ENCODE assay signal across 25 mouse cellular contexts in genomic region chrX:89904871-89905270, GRCm38 (mm10). TPM values are rescaled to one million over a fixed set of nuclear protein-coding genes. Genes with fewer than 3 reads are reported as not detected.
DNase-seq lines count a peak whose midpoint lies in the region; ATAC-seq and TF ChIP-seq lines count a peak whose summit lies in the region.
"Had no signal": no experiment of that assay in that cellular context is flagged by ENCODE, and none has a peak within 500 bp of the region (broad histone marks: within the 10 kb centered on the region; RNA-seq: fewer than 3 reads in every experiment).

No protein-coding gene starts in this region.

- no peak for DNase-seq in intestine, embryonic 14.5 days (ENCODE audit: low spot score)
- DNase-seq in right cerebral cortex, postnatal 25 days: no peak
- DNase-seq in thymus, postnatal 36 days: no peak
- DNase-seq: adrenal gland, adult 2 months; adrenal gland, postnatal 10 days; adrenal gland, postnatal 25 days; cerebellum, adult 11 months; cerebellum, adult 18-20 months; cerebellum, adult 8-10 months; cerebellum, adult 9-11 months; cerebellum, postnatal 14 days; cerebellum, postnatal 36 days; embryo, embryonic 11 days had no signal

- ATAC-seq in intestine, embryonic 14.5 days (replicated peaks; ENCODE audit: low FRiP score, low TSS enrichment, low read depth): peak; percentile 83
- peak; percentile 98 for ATAC-seq in intestine, embryonic 15.5 days
- peak; percentile 89 for ATAC-seq in intestine, postnatal 0 days
- ATAC-seq: forebrain, embryonic 14.5 days; forebrain, embryonic 16.5 days had no signal

- no peak overlapping the region for H3K4me2 ChIP-seq in intestine, embryonic 14.5 days (ENCODE audit: low read length)
- no peak overlapping the region for H3K4me2 ChIP-seq in intestine, embryonic 15.5 days (replicated peaks)
- H3K4me2 ChIP-seq in intestine, postnatal 0 days (replicated peaks; ENCODE audit: low read depth): no peak overlapping the region
- H3K4me2 ChIP-seq: embryonic facial prominence, embryonic 13.5 days; embryonic facial prominence, embryonic 15.5 days; forebrain, embryonic 12.5 days had no signal

- H3K9me3 ChIP-seq in intestine, embryonic 14.5 days (ENCODE audit: control insufficient read depth, low read length): no peaks in the 10 kb centered on the region
- no peaks in the 10 kb centered on the region for H3K9me3 ChIP-seq in intestine, embryonic 15.5 days
- no peaks in the 10 kb centered on the region for H3K9me3 ChIP-seq in intestine, postnatal 0 days (ENCODE audit: control insufficient read depth)
- H3K9me3 ChIP-seq: embryonic facial prominence, embryonic 13.5 days; embryonic facial prominence, embryonic 15.5 days; forebrain, embryonic 10.5 days; forebrain, embryonic 12.5 days had no signal

- no peak overlapping the region for H3K27ac ChIP-seq in intestine, embryonic 14.5 days (ENCODE audit: low read depth)
- H3K27ac ChIP-seq in intestine, embryonic 15.5 days: no peak overlapping the region
- no peak overlapping the region for H3K27ac ChIP-seq in intestine, postnatal 0 days (ENCODE audit: low read depth, low read length)
- H3K27ac ChIP-seq: embryonic facial prominence, embryonic 13.5 days; embryonic facial prominence, embryonic 15.5 days; forebrain, embryonic 10.5 days; forebrain, embryonic 12.5 days had no signal

- no peak overlapping the region for H3K4me3 ChIP-seq in intestine, embryonic 14.5 days (ENCODE audit: low read depth, low read length)
- H3K4me3 ChIP-seq in intestine, embryonic 15.5 days (replicated peaks): no peak overlapping the region
- H3K4me3 ChIP-seq in intestine, postnatal 0 days (ENCODE audit: low read depth, low read length): no peak overlapping the region
- H3K4me3 ChIP-seq: embryonic facial prominence, embryonic 13.5 days; embryonic facial prominence, embryonic 15.5 days; erythroblast, embryonic 14.5 days; forebrain, embryonic 10.5 days; forebrain, embryonic 12.5 days had no signal

- H3K9ac ChIP-seq in intestine, embryonic 14.5 days (ENCODE audit: low read length): no peak overlapping the region
- H3K9ac ChIP-seq in intestine, embryonic 15.5 days: no peak overlapping the region
- no peak overlapping the region for H3K9ac ChIP-seq in intestine, postnatal 0 days (ENCODE audit: low read depth, low read length)
- H3K9ac ChIP-seq: embryonic facial prominence, embryonic 13.5 days; embryonic facial prominence, embryonic 15.5 days; forebrain, embryonic 12.5 days had no signal

- H3K36me3 ChIP-seq in intestine, embryonic 14.5 days (ENCODE audit: control insufficient read depth, insufficient read depth, low read length): no peaks in the 10 kb centered on the region
- H3K36me3 ChIP-seq in intestine, embryonic 15.5 days: no peaks in the 10 kb centered on the region
- no peaks in the 10 kb centered on the region for H3K36me3 ChIP-seq in intestine, postnatal 0 days (ENCODE audit: control insufficient read depth, insufficient read depth)
- H3K36me3 ChIP-seq: embryonic facial prominence, embryonic 13.5 days; embryonic facial prominence, embryonic 15.5 days; forebrain, embryonic 10.5 days; forebrain, embryonic 12.5 days had no signal

- no peak for TF ChIP-seq CTCF in intestine, postnatal 0 days (IDR thresholded peaks at IDR 0.05; ENCODE audit: low read depth)

- WGBS in intestine, embryonic 14.5 days: 81% methylated on average over 1 of the region's 1 CpGs
- WGBS in intestine, embryonic 15.5 days: 71% methylated on average over 1 of the region's 1 CpGs
- WGBS in intestine, postnatal 0 days: 57% methylated on average over 1 of the region's 1 CpGs

- H3K4me1 ChIP-seq in intestine, embryonic 14.5 days (replicated peaks; ENCODE audit: control insufficient read depth, insufficient read depth, low read length): no peaks in the 10 kb centered on the region
- H3K4me1 ChIP-seq in intestine, embryonic 15.5 days (replicated peaks): no peaks in the 10 kb centered on the region
- no peaks in the 10 kb centered on the region for H3K4me1 ChIP-seq in intestine, postnatal 0 days (replicated peaks; ENCODE audit: control insufficient read depth, insufficient read depth, low read length)
- H3K4me1 ChIP-seq: embryonic facial prominence, embryonic 13.5 days; embryonic facial prominence, embryonic 15.5 days; forebrain, embryonic 10.5 days; forebrain, embryonic 12.5 days had no signal

- no peaks in the 10 kb centered on the region for H3K27me3 ChIP-seq in intestine, embryonic 14.5 days (replicated peaks; ENCODE audit: control insufficient read depth, insufficient read depth, low read length)
- H3K27me3 ChIP-seq in intestine, embryonic 15.5 days (replicated peaks): no peaks in the 10 kb centered on the region
- H3K27me3 ChIP-seq in intestine, postnatal 0 days (replicated peaks; ENCODE audit: control insufficient read depth, insufficient read depth, low read length): no peaks in the 10 kb centered on the region
- H3K27me3 ChIP-seq: embryonic facial prominence, embryonic 13.5 days; embryonic facial prominence, embryonic 15.5 days; forebrain, embryonic 12.5 days had no signal

RNA-seq across cellular contexts. Expression of gene 4930415L06Rik, which starts 27.8 kb away (rescaled TPM):
- not detected in 2 replicates for polyA plus RNA-seq in intestine, embryonic 14.5 days (2014; fragmentation: Nextera tagmentation; extraction: Ambion mirVana)
- polyA plus RNA-seq in intestine, embryonic 15.5 days (2015; fragmentation: Nextera tagmentation; extraction: Ambion mirVana): not detected in 2 replicates
- polyA plus RNA-seq in intestine, postnatal 0 days (2015; fragmentation: Nextera tagmentation; extraction: Ambion mirVana): not detected in 2 replicates
- polyA plus RNA-seq: adrenal gland, adult 2 months; brain, embryonic 14.5 days; C2C12; embryonic facial prominence, embryonic 11.5 days; embryonic facial prominence, embryonic 13.5 days; embryonic facial prominence, embryonic 15.5 days; erythroblast, embryonic 14.5 days; forebrain, embryonic 10.5 days; forebrain, embryonic 12.5 days; forebrain, embryonic 14.5 days; forebrain, embryonic 16.5 days had no signal
